Mouse (Mus musculus) stomach, embryonic 16.5 days (tissue): ENCODE data around the gene Lsm7. TPM values are rescaled to one million over a fixed set of nuclear protein-coding genes. Genes with fewer than 3 reads are reported as not detected.
A peak's percentile ranks its signal among the peaks of the same experiment; 100 is the strongest.

ENCODE experiments used
- ATAC-seq: fragments of 200-750 bp; cut with Nextera tagmentation; 2 replicates; pipeline ENCODE4 v1.8.0; 2017; ENCODE audit warnings: moderate number of reproducible peaks, moderate TSS enrichment; ENCODE audit not compliant: insufficient read depth, low FRiP score
- H3K27ac ChIP-seq: fragments of 300-500 bp; sonication (generic); 2 replicates; pipeline ENCODE4 v1.5.1; 2014; ENCODE audit warnings: low read length
- H3K27me3 ChIP-seq: fragments of 300-500 bp; sonication (generic); 2 replicates; pipeline ENCODE4 v1.6.1; 2014; ENCODE audit warnings: low read length, control low read depth, mixed read lengths; ENCODE audit not compliant: control insufficient read depth, insufficient read depth
- H3K36me3 ChIP-seq: fragments of 300-500 bp; sonication (generic); 2 replicates; pipeline ENCODE4 v1.6.1; 2014; ENCODE audit warnings: low read length; ENCODE audit not compliant: control insufficient read depth, insufficient read depth
- H3K4me1 ChIP-seq: fragments of 300-500 bp; sonication (generic); 2 replicates; pipeline ENCODE4 v1.6.1; 2014; ENCODE audit warnings: low read length, control low read depth, mixed read lengths; ENCODE audit not compliant: control insufficient read depth, insufficient read depth
- H3K4me2 ChIP-seq: fragments of 300-500 bp; sonication (generic); 2 replicates; pipeline ENCODE4 v1.6.1; 2014; ENCODE audit warnings: low read depth, low read length, mixed read lengths
- H3K4me3 ChIP-seq: fragments of 300-500 bp; sonication (generic); replicated peaks from 2 replicates; pipeline ENCODE4 v1.5.1; 2014; ENCODE audit warnings: mild to moderate bottlenecking, low read length
- H3K9ac ChIP-seq: fragments of 300-500 bp; sonication (generic); 2 replicates; pipeline ENCODE4 v1.6.1; 2014; ENCODE audit warnings: low read length
- H3K9me3 ChIP-seq: fragments of 300-500 bp; sonication (generic); replicated peaks from 2 replicates; pipeline ENCODE4 v1.6.1; 2016; ENCODE audit warnings: low read length, control low read depth; ENCODE audit not compliant: control insufficient read depth
- WGBS: fragments of 180-500 bp; shearing (Covaris S2); extraction: QIAGEN DNeasy Blood & Tissue Kit; methylation state at CpG from one replicate; pipeline ENCODE4 v1.1.7; 2014; 5-methylcytosine and 5-hydroxymethylcytosine counted together
- polyA plus RNA-seq: library from polyadenylated mRNA; unstranded; fragments of >200 nt; fragmentation: Nextera tagmentation; extraction: Ambion mirVana; gene quantifications from 2 replicates; pipeline ENCODE4 v1.2.1, GENCODE M21; 2015

Lsm7 gene
- polyA plus RNA-seq, 1 experiment from 2014 or later: 210 TPM

DNA sequence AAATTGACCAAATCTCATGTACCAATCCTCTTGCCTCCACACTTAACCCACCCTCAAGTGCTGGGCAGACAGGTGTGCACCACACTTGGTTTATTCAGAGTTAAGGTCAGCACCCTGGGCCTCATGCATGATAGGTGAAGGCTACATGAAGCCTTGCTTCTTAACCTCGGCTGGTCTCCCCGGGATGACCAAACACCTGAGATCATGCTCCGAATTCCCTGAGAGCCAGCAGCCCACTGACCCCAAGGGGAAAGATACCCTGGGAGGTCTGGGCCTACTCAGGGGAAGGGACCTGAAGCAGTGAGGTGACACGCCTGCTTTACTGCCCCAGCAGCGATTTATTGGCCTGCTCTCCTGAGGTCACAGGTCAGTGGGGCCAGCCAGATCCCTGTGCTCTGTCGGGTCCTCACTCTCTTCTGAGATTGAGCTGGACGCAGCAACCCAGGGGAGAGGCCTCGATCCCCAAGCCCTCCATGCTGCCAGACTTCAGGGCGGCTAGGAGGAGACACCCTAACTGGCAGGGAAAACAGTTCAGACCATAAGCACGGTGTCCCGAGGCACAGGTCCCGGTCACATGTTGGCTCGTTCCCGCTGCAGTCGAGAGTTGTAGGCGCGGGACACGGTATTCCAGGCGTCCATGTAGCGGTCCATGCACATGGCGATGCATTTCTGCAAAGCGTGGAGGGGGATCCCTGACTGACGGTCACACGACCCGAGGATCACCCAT lies 44.7 kb upstream of the Lsm7 start:
- H3K27me3 ChIP-seq: no peaks in the 10 kb centered on the region
- H3K36me3 ChIP-seq: peaks cover 2% of the 10 kb centered on the region
- H3K9me3 ChIP-seq: no peaks in the 10 kb centered on the region
- ATAC-seq: no peak
- peak overlapping the region; percentile 53 for H3K27ac ChIP-seq
- whole genome bisulfite sequencing: 13% methylated on average over 25 of the region's 25 CpGs
- H3K4me3 ChIP-seq: peak overlapping the region; percentile 80
- peaks cover 17% of the 10 kb centered on the region for H3K4me1 ChIP-seq
- H3K9ac ChIP-seq: peak overlapping the region; percentile 88
- H3K4me2 ChIP-seq: peak overlapping the region; percentile 92

DNA sequence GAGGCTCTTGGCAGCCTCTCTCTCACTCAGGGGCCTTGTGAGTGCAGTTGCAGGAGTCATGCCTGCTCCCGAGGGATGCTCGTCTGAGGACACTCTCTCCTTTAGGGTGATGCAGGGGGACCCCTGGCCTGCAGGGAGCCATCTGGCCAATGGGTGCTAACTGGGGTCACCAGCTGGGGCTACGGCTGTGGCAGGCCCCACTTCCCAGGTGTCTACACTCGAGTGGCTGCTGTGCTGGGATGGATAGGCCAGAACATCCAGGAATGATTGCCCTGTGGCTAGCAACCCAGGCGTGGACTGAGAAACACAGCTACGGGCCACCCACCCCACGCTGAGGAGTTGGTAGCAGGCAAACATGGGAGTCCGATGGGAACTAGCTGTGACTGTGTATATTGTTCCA lies 44.1 kb upstream of the Lsm7 start:
- Histone ChIP-seq H3K27ac (no peak overlapping the region), H3K9ac (no peak overlapping the region), H3K27me3 (no peaks in the 10 kb centered on the region), H3K4me1 (peaks cover 17% of the 10 kb centered on the region), H3K9me3 (no peaks in the 10 kb centered on the region), H3K36me3 (peaks cover 2% of the 10 kb centered on the region; the same call in 1 of the 2 replicates), H3K4me2 (no peak overlapping the region; the same call in 1 of the 2 replicates), H3K4me3 (0 out of 2 replicates have a peak overlapping the region, but pooled peaks have one; percentile 80)
- WGBS: 85% methylated on average over 8 of the region's 8 CpGs
- no peak for ATAC-seq

DNA sequence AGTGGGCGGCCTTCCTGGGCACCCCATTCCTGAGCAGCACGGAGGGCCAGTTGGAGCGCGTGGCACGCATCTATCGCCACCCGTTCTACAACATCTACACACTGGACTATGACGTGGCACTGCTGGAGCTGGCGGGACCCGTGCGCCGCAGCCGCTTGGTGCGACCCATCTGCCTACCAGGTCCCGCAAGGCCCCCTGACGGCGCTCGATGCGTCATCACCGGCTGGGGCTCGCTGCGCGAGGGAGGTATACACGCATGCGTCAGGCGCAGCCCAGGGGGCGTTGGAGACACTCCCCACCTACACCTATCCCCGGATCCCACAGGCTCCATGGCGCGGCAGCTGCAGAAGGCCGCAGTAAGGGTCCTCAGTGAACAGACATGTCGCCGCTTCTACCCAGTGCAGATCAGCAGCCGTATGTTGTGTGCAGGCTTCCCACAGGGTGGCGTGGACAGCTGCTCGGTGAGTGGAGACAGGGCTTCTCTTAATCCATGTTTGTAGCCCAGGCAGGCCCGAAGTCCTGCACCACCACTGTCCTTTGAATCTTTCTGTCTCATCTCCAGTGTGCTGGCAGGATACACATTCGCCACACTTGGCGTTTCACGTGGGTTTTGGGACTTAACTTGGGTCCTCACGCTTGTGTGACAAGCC lies 43.0 kb upstream of the Lsm7 start:
- ATAC-seq: no peak
- Histone ChIP-seq H3K36me3 (no peaks in the 10 kb centered on the region), H3K27me3 (no peaks in the 10 kb centered on the region), H3K4me1 (peaks cover 17% of the 10 kb centered on the region), H3K9ac (peak overlapping the region; percentile 60), H3K27ac (no peak overlapping the region), H3K9me3 (no peaks in the 10 kb centered on the region), H3K4me3 (0 out of 2 replicates have a peak overlapping the region, but pooled peaks have one; percentile 6), H3K4me2 (peak overlapping the region; percentile 32)
- WGBS: 30% methylated on average over 41 of the region's 41 CpGs

DNA sequence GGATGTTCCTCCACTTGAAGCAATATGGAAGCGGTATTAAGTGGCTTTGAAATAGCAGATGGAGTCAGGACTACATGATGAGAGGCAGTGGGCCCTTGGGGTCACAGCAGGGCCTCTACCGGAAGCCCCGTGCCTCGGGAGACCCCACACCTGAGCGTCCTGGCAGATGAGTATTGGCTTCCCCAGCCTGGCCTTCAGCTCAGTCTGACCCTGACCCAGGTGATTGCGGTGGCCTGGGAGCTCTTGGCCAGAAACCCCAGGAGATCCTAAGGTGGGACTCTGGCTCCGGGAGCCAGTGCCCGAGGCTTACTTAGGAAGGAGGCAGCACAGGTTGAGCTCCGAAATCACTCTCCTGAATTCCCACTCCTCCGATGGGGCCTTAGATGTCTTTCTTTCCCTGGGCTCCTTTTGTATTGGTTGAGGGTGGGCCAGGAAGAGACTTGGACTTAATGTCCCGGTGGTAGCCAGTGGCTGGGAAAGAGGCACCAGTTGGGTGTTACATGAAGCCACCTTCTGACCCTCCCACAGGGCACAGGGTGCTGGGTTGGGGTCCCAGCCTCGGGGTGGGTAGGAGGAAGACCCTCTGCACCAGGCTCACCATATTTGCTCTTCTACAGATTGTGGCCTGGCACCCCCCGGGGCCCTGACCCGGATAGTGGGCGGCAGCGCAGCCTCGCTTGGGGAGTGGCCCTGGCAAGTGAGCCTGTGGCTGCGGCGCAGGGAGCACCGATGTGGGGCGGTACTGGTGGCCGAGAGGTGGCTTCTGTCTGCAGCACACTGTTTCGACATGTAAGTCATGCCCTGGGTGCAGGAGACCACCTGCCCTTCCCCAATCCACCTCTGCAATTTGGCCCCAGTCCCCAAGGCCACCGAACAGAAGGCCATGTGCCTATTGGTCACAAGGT lies 41.8 kb upstream of the Lsm7 start:
- Histone ChIP-seq H3K36me3 (no peaks in the 10 kb centered on the region), H3K27me3 (no peaks in the 10 kb centered on the region), H3K9me3 (no peaks in the 10 kb centered on the region), H3K4me2 (no peak overlapping the region), H3K4me3 (no peak overlapping the region), H3K4me1 (peaks cover 17% of the 10 kb centered on the region), H3K27ac (no peak overlapping the region), H3K9ac (no peak overlapping the region)
- no peak for ATAC-seq
- WGBS: 68% methylated on average over 24 of the region's 24 CpGs

DNA sequence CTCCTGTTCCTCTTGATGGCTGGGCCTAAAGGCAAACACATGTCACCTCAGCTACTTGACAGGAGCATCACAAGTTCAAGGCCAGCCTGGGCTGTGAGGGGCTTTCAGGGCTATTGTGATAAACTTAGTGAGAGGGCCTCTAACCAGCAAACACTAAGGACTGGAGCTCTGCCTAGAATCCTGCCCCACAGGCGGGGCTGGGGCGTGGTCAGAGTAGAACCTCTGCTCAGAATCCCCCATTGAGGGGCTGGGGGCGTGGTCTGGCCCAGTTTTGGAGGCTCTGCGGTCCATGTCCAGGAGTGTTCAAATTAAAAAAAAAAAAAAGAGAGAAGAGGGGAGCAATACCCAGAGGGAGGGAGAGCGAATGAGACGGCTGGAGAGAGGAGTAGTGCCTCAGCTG lies 40.7 kb upstream of the Lsm7 start:
- H3K4me3 ChIP-seq: no peak overlapping the region
- 83% methylated on average over 6 of the region's 6 CpGs for WGBS
- no peaks in the 10 kb centered on the region for H3K36me3 ChIP-seq
- H3K9ac ChIP-seq: no peak overlapping the region
- ATAC-seq: no peak
- no peaks in the 10 kb centered on the region for H3K27me3 ChIP-seq
- H3K4me2 ChIP-seq: no peak overlapping the region
- H3K27ac ChIP-seq: no peak overlapping the region
- no peaks in the 10 kb centered on the region for H3K9me3 ChIP-seq
- H3K4me1 ChIP-seq: peaks cover 12% of the 10 kb centered on the region

DNA sequence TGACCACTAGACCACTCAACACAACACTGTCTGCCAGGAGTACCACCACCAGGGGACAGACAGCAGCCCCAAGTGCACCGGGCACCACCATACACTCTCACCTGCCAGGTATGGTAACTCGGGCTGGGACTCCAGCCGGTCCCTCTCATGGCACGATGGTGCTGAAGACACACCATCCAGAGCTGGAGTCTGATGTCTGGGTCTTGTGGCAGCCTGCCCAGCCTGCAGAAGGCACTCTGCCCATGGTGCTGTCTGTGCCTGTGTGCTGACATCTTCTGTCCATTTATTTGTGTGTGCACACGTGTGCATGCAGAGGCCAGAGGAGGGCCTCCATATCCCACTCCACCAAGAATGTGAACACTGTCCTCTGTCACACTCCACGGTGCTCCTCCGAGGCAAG lies 40.1 kb upstream of the Lsm7 start:
- H3K4me1 ChIP-seq: peaks cover 12% of the 10 kb centered on the region
- H3K4me3 ChIP-seq: no peak overlapping the region
- no peak for ATAC-seq
- no peaks in the 10 kb centered on the region for H3K27me3 ChIP-seq
- no peaks in the 10 kb centered on the region for H3K9me3 ChIP-seq
- H3K4me2 ChIP-seq: no peak overlapping the region
- H3K9ac ChIP-seq: no peak overlapping the region
- no peaks in the 10 kb centered on the region for H3K36me3 ChIP-seq
- no peak overlapping the region for H3K27ac ChIP-seq
- 88% methylated on average over 7 of the region's 7 CpGs for WGBS

DNA sequence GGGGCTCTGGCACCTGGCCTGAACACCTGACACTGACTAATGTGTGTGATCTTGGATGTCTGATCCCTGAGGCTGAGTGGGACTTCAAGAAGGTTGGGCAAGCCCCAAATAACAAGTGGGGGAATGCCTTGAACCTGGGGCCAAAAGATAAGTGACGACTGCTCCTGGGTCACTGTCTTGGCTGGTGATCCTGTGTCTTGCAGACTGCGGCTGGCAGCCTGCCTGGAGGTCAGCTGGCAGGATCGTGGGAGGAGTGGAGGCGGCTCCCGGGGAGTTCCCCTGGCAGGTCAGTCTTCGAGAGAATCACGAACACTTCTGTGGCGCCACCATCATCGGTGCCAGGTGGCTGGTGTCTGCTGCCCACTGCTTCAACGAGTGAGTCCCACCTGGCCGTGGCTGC lies 32.2 kb upstream of the Lsm7 start:
- Histone ChIP-seq H3K27me3 (0 out of 2 replicates have a peak, but pooled peaks cover 4% of the 10 kb centered on the region), H3K9ac (no peak overlapping the region), H3K4me3 (no peak overlapping the region), H3K9me3 (no peaks in the 10 kb centered on the region), H3K4me1 (no peaks in the 10 kb centered on the region), H3K4me2 (no peak overlapping the region), H3K36me3 (no peaks in the 10 kb centered on the region), H3K27ac (no peak overlapping the region)
- WGBS: 49% methylated on average over 11 of the region's 11 CpGs
- no peak for ATAC-seq

DNA sequence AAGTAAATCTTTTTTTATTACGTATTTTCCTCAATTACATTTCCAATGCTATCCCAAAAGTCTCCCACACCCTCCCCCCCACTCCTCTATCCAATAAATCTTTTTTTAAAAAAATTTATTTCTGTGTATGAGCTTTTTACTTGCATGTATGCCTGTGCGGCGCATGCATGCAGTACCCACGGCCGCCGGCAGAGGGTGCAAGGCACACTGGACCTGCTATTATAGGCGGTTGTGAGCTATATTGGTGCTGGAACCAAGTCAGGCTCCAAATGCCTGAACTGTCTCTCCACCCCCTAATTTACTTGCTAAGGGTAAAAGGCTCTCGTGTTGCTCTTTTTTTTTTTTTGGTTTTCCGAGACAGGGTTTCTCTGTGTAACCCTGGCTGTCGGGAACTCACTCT lies 26.3 kb upstream of the Lsm7 start:
- Histone ChIP-seq H3K4me3 (no peak overlapping the region), H3K27ac (no peak overlapping the region), H3K27me3 (no peaks in the 10 kb centered on the region), H3K4me1 (no peaks in the 10 kb centered on the region), H3K9ac (no peak overlapping the region), H3K36me3 (no peaks in the 10 kb centered on the region), H3K4me2 (no peak overlapping the region), H3K9me3 (no peaks in the 10 kb centered on the region)
- 22% methylated on average over 10 of the region's 10 CpGs for WGBS
- ATAC-seq: no peak

DNA sequence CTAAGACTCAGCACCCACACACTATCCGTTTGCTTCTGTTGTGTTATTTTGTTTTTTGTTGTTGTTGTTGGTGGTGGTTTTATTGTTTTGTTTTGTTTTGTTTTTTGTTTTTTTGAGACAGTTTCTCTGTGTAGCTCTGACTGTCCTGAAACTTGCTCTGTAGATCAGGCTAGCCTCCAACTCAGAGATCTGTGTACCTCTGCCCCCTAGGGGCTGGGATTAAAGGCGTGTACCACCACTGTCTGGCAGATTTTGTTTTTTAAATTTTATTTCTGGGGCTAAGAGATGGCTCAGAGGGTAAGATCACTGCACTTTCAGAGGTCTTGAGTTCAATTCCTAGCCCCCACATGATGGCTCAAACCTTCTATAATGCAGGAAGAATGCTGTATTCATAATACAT lies 25.9 kb upstream of the Lsm7 start:
- Histone ChIP-seq H3K36me3 (no peaks in the 10 kb centered on the region), H3K4me3 (no peak overlapping the region), H3K4me2 (no peak overlapping the region), H3K9me3 (no peaks in the 10 kb centered on the region), H3K27ac (no peak overlapping the region), H3K9ac (no peak overlapping the region), H3K4me1 (no peaks in the 10 kb centered on the region), H3K27me3 (no peaks in the 10 kb centered on the region)
- 77% methylated on average over 2 of the region's 2 CpGs for WGBS
- ATAC-seq: no peak
